Mouse (Mus musculus) ES-Bruce4 (cell line): ENCODE data around the gene Ndufs2. TPM values are rescaled to one million over a fixed set of nuclear protein-coding genes. Genes with fewer than 3 reads are reported as not detected.

Experiments used
- H3K27ac ChIP-seq: 2 replicates; pipeline ENCODE4 v1.5.1; 2012; ENCODE audit warnings: low read length, inconsistent platforms; ENCODE audit not compliant: insufficient read depth
- H3K27me3 ChIP-seq: 2 replicates; pipeline ENCODE4 v1.6.1; 2012; ENCODE audit warnings: mild to moderate bottlenecking, low read length, inconsistent platforms; ENCODE audit not compliant: control insufficient read depth, poor library complexity, insufficient read depth, severe bottlenecking
- H3K36me3 ChIP-seq: 2 replicates; pipeline ENCODE4 v1.6.1; 2012; ENCODE audit warnings: inconsistent platforms, mild to moderate bottlenecking, low read length, moderate library complexity; ENCODE audit not compliant: control insufficient read depth, poor library complexity, insufficient read depth, severe bottlenecking
- H3K4me1 ChIP-seq: one replicate; pipeline ENCODE4 v1.8.1; 2011; ENCODE audit warnings: low read length; ENCODE audit not compliant: control insufficient read depth, insufficient read depth
- H3K4me3 ChIP-seq: 2 replicates; pipeline ENCODE4 v1.5.1; 2011; ENCODE audit warnings: low read depth, mild to moderate bottlenecking, low read length
- H3K9ac ChIP-seq: 2 replicates; pipeline ENCODE4 v1.6.1; 2012; ENCODE audit warnings: low read depth, mild to moderate bottlenecking, inconsistent platforms; ENCODE audit not compliant: poor library complexity, severe bottlenecking
- H3K9me3 ChIP-seq: replicated peaks from 2 replicates; pipeline ENCODE4 v1.6.1; 2012; ENCODE audit warnings: mild to moderate bottlenecking, low read length, inconsistent platforms; ENCODE audit not compliant: control insufficient read depth, poor library complexity, insufficient read depth, severe bottlenecking
- CTCF ChIP-seq: IDR thresholded peaks from one replicate; pipeline ENCODE4 v1.8.1; 2011; ENCODE audit warnings: low read depth, low read length
- EP300 ChIP-seq: IDR thresholded peaks from 2 replicates; pipeline ENCODE4 v1.6.1; 2011; ENCODE audit warnings: low read depth, low read length; ENCODE audit not compliant: insufficient read depth
- POLR2A ChIP-seq: IDR thresholded peaks from one replicate; pipeline ENCODE4 v1.8.1; 2011; ENCODE audit warnings: low read length; ENCODE audit not compliant: insufficient read depth
- polyA plus RNA-seq: library from polyadenylated mRNA; stranded (reverse); fragments of >200 nt; gene quantifications from 2 replicates; pipeline ENCODE4 v1.2.4, GENCODE M21; 2011; ENCODE audit warnings: low read depth; ENCODE audit not compliant: missing spikeins, insufficient read depth, insufficient read length

The Ndufs2 gene
- polyA plus RNA-seq, 1 experiment = 163 TPM

DNA sequence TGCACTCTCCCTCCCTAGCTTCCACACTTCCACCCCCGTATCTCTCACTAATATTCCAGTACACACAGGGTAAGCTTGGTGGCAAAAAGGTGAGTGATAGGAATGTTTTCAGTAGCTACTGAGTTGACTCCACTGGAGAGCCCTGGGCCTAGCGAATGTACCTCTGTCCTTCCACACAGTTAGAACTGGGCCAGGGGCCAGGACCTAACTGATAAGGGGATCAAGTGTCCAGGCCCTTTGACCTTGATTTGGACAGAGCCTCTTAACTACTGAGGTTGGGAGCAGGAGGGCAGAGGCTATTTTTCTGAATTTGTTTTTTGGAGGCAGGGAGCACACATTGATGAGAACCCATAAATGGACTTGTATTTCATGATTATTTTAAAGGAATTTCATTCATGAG, 27.4 kb downstream of the Ndufs2 start:
- Histone ChIP-seq H3K27ac (0 out of 2 replicates have a peak overlapping the region, but pooled peaks have one; percentile 10), H3K4me1 (peaks cover 6% of the 10 kb centered on the region), H3K27me3 (no peaks in the 10 kb centered on the region), H3K4me3 (no peak overlapping the region), H3K36me3 (peaks cover 3% of the 10 kb centered on the region; the same call in 1 of the 2 replicates), H3K9ac (no peak overlapping the region), H3K9me3 (no peaks in the 10 kb centered on the region)
- TF ChIP-seq EP300 = no peak
- no peak for TF ChIP-seq CTCF
- no peak for TF ChIP-seq POLR2A

DNA sequence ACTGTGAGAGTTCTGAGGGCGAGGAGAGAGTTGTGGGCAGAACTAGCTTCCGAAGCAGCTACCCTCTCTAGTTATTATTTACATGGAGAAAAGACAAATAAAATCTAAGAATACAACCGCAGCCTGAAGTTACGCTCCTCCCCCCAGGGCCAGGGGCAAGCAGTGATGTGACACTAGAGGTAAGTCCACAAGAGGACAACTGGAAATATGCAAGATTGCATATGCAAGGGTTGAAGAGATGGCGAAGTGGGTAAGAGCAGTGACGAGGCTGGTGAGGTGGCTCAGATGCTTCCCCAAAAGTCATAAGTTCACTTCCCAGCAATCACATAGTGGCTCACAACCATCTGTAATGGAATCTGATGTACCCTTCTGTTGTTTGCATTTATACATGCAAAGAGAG, 28.0 kb downstream of the Ndufs2 start:
- Histone ChIP-seq H3K9ac (peak overlapping the region; percentile 62), H3K4me1 (peaks cover 6% of the 10 kb centered on the region), H3K27ac (no peak overlapping the region; the same call in 1 of the 2 replicates)

DNA sequence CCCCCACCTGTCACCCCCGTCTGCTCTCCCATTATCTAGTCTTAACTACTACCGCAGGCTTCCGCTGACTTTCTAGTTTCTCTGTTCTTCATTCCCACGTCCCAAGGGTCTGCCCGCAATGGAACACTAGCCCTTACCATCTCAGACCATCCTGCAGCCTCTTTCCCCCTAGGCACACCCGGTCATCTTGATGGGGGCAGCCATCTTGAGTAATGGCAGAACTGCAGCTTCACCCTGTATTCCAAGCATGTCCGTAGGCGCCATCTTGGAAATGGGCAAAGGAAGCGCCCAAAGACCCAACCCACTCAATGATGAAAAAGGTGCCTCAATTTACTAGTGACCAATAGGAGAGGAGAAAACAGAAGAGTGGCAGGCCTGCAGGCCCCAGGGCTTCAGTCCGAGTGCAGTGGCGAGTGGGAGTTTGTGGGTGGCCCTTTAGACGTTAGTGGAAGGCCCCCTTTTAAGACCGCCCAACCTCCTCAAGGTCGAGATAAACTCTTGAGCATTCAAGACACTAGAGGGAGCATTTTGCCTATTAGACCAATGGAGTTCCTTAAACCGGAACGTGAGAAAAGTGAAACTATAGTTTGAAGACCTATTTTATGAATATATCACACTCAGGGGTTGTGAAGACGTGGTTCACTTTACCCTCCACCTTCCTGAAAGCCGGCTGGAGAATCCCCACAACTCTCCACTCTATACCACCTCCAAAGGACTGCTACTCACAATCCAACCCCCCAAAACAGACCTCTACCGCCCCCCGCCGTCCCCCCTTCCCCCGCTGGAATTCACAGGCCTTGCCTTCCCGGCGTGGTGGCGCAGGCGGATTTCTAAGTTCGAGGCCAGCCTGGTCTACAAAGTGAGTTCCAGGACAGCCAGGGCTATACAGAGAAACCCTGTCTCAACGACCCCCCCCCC, 28.7 kb downstream of the Ndufs2 start, which contains the start of gene Tomm40l:
Gene Tomm40l, minus strand, starts transcription at position 277 of the 918 bp plus-strand sequence.
- H3K27ac ChIP-seq = peak within 1 kb of the TSS; percentile 83
- TF ChIP-seq EP300 (peak; percentile 45; the same call in 1 of the 2 replicates), POLR2A (no peak), CTCF (no peak)
- H3K27me3 ChIP-seq = no peaks in the 10 kb centered on the region
- peaks cover 6% of the 10 kb centered on the region for H3K4me1 ChIP-seq
- H3K36me3 ChIP-seq = peaks cover 3% of the 10 kb centered on the region; the same call in 1 of the 2 replicates
- peak within 1 kb of the TSS; percentile 99 for H3K4me3 ChIP-seq
- no peaks in the 10 kb centered on the region for H3K9me3 ChIP-seq
- H3K9ac ChIP-seq = peak within 1 kb of the TSS; percentile 80

More for the DNA sequence above, 28.0 kb downstream of the Ndufs2 start:
- TF ChIP-seq CTCF (no peak), POLR2A (no peak), EP300 (no peak)
- Histone ChIP-seq H3K9me3 (no peaks in the 10 kb centered on the region), H3K27me3 (no peaks in the 10 kb centered on the region), H3K36me3 (peaks cover 3% of the 10 kb centered on the region; the same call in 1 of the 2 replicates), H3K4me3 (no peak overlapping the region)

DNA sequence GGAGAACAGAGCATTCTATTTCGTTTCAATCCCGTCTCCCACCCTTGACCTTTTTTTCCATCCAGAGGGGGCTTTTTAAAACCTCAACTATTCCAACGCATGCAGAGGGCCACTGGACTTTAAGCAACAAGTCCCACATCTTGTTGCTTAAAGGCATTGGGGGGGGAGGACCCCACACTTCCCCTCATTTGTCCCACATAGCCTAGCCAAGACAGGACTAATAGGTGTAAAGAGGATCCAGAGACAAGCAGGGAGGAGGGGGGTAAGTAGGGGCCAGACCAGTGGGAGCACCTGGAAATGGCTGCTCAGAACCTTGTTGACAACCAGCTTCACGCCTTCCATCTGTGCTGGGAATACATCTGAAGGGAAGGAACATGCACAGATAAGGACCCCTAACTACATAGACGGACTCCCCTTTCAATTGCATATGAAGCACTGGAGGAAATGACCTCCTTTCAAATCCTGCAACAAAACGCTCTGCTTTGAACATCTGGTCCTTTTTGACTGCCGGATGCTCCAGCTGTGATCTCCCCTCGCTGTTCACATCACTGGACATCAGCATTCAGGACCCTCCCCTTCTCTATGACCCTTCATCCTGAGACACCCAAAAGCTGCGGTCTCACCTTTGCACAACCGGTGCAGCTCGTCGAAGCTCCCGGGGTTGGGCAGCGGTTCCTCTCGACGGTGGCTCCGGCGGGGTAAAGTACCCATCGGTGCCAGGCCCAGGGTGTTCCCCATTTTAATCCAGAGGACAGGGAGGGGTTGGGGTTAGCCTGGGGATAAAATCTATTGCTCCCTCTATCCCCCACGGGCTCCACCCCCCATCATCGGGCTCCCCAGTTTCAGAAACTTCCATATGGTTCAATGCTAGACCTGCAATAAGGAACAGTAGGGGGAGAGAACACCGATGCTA, 29.7 kb downstream of the Ndufs2 start:
- TF ChIP-seq EP300 (peak; percentile 91), POLR2A (no peak)
- peak overlapping the region; percentile 99 for H3K4me3 ChIP-seq
- peaks cover 4% of the 10 kb centered on the region for H3K4me1 ChIP-seq
- no peaks in the 10 kb centered on the region for H3K9me3 ChIP-seq
- peak overlapping the region; percentile 80 for H3K9ac ChIP-seq
- H3K27ac ChIP-seq = peak overlapping the region; percentile 83
- H3K27me3 ChIP-seq = no peaks in the 10 kb centered on the region
- H3K36me3 ChIP-seq = peaks cover 3% of the 10 kb centered on the region; the same call in 1 of the 2 replicates

DNA sequence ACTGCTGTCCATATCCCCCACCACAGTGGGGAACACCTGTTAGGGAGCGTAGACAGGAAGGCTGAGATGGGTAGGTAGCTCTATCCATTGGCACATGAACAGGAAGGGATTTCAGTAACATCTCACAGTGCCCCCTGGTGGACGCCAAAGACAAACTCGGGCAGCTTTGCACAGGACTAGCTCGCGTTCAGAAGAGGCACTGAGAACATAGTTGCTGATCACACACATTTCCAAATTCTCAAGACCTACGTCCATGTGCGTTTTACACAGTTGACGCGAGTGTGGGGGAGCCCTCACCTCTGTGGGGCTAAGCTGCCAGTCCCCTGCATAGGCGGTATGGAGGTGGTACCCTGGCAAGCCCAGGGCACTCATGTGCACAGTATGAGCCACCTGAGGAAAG, 30.3 kb downstream of the Ndufs2 start:
- TF ChIP-seq EP300 (no peak), CTCF (peak; percentile 86), POLR2A (no peak)
- no peaks in the 10 kb centered on the region for H3K9me3 ChIP-seq
- peaks cover 4% of the 10 kb centered on the region for H3K4me1 ChIP-seq
- peak overlapping the region; percentile 99 for H3K4me3 ChIP-seq
- no peak overlapping the region for H3K9ac ChIP-seq
- H3K36me3 ChIP-seq = peaks cover 3% of the 10 kb centered on the region; the same call in 1 of the 2 replicates
- peak overlapping the region; percentile 83 for H3K27ac ChIP-seq
- H3K27me3 ChIP-seq = no peaks in the 10 kb centered on the region
